Mouse (Mus musculus): Measurements from ENCODE around the gene Atp1b1.

The Atp1b1 gene

GRCm38 (mm10) chr1:164395131-164395780 is 62.9 kb downstream of the Atp1b1 start:
- no peak for DNase-seq (ENCODE audit: low spot score in 2 of 2)

GRCm38 (mm10) chr1:164392176-164392575 is 66.0 kb downstream of the Atp1b1 start:
- no peak for DNase-seq (ENCODE audit: low spot score in 2 of 2)

GRCm38 (mm10) chr1:164389743-164390142 is 68.4 kb downstream of the Atp1b1 start:
- no peak for DNase-seq (ENCODE audit: low spot score in 2 of 2)
